Mouse (Mus musculus): ENCODE measurements around the gene Acsf2.
A peak's percentile ranks its signal among the peaks of the same experiment; 100 is the strongest.
"Not testable (repeated sequence)": the region's sequence is repeated elsewhere in the genome, so short reads cannot be mapped to it uniquely, and the experiment has no call there.

Acsf2 gene

GRCm38 (mm10) chr11:94601321-94602281, at the start of gene Acsf2:
TSS of gene Acsf2 (minus strand) at chr11:94601871.
- peak; percentile 45 to 56 for DNase-seq (ENCODE audit: low spot score in 2 of 2)

DNA sequence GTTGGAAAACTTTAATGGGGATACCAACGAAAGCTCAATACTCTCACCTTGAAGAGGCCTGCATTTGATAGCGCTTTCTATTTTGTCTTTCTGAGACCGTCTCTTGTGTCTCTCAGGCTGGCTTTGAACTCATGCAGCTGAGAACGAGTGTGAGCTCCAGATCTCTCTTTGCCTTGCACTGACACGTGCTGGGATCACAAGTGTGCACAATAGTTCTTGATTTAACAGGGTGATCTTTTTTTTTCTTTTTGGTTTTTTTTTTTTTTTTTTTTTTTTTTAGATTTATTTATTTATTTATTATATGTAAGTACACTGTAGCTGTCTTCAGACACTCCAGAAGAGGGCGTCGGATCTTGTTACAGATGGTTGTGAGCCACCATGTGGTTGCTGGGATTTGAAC, 49.6 kb upstream of the Acsf2 start:
- DNase-seq (ENCODE audit: low spot score in 2 of 2): not testable (repeated sequence)

- no peak for DNase-seq (ENCODE audit: low spot score in 2 of 2)
Observed at GRCm38 (mm10) chr11:94646457-94646856, 44.8 kb upstream of the Acsf2 start.

DNA sequence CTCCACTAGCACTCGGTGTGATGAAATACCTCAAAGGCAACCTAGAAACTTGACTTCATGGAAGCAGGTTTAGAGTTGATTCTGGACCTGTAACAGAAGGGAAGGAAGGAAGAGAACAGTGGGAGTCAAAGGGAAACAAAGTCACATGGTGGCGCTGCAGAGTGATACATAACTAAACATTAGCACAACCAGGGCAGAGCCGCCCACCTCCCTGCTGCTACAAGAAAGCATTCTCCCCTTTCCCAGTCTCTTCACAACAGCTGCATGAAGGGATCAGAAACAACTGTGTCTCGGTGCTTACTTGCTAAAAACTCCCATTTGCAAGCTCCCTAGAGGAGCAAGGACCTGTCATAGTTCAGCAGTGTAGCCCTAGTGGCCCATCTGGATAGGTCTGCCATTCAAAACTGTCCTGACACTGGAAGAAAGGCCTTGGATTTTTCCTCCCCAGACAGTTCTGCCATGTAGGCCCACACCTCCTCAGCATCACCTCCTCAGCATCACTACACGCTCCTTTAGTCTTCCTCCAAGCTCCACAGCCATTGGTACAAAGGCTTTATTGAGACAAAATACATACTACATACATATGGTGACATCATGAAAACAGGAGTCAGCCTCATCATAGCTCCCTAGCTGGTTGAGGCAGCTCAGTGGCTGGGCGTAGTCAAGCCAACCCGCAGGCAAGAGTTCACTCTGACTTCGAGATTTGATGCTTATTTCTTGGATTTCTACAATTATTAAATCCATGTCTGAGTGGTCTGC, 43.0 kb upstream of the Acsf2 start:
- no peak for DNase-seq (ENCODE audit: low spot score in 2 of 2)

DNA sequence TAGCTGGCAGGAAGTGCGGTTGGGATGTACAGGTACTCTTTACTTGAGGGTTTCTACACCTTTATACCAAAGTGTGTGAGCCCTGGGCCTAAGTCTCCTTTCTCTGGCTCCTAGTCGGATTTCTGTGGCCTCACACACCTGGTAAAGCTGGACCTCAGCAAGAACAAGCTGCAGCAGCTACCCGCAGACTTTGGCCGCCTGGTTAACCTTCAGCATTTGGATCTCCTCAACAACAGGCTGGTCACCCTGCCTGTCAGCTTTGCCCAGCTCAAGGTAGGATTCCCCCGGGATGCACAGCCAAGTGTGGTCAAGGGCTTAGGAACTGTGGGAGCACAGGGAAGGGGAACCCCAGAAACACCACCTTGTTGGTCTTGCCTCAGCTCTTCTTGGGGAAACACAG, 32.8 kb upstream of the Acsf2 start:
- DNase-seq (ENCODE audit: low spot score in 2 of 2): no peak

DNA sequence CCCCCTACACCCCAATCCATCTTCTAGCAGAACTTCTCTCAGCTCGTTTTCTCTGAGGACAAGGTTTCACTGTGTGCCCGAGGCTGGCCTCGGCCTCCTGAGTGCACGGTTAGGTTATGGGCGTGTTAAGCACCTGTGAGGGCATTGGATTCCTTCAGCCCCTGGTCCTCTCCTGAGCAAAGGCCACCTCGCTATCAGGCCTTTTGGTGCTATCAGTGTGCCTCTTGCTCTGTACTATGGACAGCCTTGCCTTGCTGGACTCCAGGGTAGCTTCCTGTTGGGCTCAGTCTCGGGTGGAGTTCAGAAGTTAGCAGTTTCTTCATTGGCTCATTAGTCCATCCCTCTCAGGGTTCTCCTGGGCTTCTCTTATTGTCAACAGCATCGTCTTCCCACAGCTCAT, 31.3 kb upstream of the Acsf2 start:
- DNase-seq (ENCODE audit: low spot score in 2 of 2): no peak

GRCm38 (mm10) chr11:94631969-94632368, 30.3 kb upstream of the Acsf2 start:
- DNase-seq (ENCODE audit: low spot score in 2 of 2): no peak

GRCm38 (mm10) chr11:94630199-94631011, 28.7 kb upstream of the Acsf2 start:
- peak in 1 of 2 experiments; percentile 8 for DNase-seq (ENCODE audit: low spot score in 2 of 2)

- DNase-seq (ENCODE audit: low spot score in 2 of 2): no peak
Observed at GRCm38 (mm10) chr11:94629884-94630198, 28.2 kb upstream of the Acsf2 start.

- peak; percentile 91 to 98 for DNase-seq (ENCODE audit: low spot score in 2 of 2)
Observed at GRCm38 (mm10) chr11:94629199-94629883, 27.7 kb upstream of the Acsf2 start, which contains the start of gene Lrrc59. TSS of gene Lrrc59 (plus strand) at chr11:94629767.

- no peak for DNase-seq (ENCODE audit: low spot score in 2 of 2)
Observed at GRCm38 (mm10) chr11:94622162-94622561, 20.5 kb upstream of the Acsf2 start.

DNA sequence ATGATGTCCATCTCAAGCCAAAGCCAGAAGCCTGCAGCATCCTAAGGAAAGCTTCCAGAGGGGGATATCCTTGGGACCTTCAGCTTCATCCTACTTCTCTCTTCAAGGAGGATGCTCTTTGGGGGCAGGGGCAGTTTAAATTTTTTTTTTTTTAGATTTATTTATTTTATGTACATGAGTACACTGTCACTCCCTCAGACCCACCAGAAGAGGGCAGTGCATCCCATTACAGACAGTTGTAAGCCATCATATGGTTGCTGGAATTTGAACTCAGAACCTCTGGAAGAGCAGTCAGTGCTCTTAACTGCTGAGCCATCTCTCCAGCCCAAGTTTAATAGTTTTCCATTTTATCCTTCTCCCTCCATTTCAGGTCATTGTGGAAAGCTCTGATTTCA, 19.8 kb upstream of the Acsf2 start:
- DNase-seq (ENCODE audit: low spot score in 2 of 2): no peak

DNA sequence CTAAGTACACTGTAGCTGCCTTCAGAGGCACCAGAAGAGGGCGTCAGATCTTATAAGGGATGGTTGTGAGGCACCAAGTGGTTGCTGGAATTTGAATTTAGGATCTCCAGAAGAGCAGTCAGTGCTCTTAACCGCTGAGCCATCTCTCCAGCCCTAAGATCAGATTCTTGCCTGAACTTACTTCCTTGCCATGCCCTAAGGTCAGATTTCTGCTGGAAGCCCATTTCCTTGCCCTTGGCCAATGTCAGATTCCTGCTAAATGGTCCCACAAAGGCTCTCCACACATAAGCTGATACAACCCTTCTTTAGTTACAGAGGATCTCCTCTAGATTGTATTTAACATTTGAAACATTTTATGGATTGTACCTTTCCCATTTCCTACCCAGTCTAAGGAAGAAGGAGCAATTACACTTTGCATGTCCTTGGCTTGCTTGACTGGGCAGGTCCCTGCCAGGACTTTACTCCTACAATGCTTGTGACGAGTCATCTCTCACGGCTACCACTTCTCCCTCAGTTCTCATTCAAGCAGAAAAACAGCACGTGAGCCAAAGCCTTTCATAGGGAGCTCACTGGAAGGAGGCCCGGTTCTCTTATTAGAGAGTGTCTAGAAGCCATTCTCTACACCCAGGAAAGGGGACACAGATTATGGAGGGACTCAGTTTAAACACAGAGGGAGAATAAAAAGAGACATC, 19.2 kb upstream of the Acsf2 start:
- DNase-seq (ENCODE audit: low spot score in 2 of 2): no peak

DNA sequence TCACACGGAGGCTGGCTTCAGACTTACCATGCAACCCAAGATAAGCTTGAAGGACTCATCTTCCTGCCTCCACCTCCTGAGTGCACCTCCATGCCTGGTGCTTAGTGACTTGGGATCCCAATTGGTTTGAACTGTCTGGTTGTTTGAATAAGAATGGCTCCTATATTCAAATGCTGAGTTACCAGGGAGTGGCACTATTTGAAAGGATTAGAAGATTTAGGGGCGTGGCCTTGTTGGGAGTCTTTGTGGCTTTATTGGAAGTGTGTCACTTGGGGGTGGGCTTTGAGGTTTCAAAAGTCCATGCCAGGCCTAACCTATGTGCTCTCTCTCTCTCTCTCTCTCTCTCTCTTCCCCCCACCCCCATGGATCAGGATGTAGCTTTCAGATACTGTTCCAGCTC, 16.0 kb upstream of the Acsf2 start:
- DNase-seq (ENCODE audit: low spot score in 2 of 2): no peak

DNA sequence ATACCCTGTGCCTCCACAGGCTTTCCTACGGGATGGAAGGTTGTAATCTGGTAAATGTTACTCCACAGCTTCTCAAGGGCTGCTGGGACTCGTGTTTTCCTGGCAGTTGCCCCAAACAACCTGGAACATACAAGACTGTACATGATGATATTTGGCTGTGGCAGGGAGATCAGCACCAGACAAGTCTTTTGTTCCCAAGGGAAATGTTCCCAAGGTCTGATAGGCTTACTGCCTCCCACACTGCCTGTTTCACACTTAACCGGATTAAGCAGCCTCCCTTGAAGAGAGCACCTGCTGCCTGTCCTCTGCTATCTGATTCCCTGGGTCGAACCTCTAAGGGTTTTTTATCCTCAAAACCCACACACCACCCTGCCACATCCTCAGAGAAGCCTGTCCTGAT, 13.8 kb upstream of the Acsf2 start:
- no peak for DNase-seq (ENCODE audit: low spot score in 2 of 2)

DNA sequence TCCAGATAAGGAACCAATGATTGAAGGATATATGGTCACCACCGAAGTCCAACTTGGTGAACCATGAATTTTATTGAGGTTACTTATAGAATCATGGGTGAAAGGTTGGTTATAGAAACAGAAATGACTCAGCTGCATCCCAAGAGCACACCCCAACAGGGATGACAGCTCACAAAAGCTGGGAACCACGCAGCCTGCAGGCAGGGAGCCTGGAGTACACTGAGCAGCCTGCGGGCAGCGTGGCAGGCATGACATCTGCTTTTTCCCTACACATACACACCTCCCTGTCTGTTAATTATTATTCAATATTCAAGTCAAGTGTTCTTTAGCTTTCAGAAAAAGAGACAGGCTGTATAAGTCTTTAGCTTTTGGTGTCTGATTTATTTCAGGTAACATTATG, 12.9 kb upstream of the Acsf2 start:
- DNase-seq (ENCODE audit: low spot score in 2 of 2): no peak

DNA sequence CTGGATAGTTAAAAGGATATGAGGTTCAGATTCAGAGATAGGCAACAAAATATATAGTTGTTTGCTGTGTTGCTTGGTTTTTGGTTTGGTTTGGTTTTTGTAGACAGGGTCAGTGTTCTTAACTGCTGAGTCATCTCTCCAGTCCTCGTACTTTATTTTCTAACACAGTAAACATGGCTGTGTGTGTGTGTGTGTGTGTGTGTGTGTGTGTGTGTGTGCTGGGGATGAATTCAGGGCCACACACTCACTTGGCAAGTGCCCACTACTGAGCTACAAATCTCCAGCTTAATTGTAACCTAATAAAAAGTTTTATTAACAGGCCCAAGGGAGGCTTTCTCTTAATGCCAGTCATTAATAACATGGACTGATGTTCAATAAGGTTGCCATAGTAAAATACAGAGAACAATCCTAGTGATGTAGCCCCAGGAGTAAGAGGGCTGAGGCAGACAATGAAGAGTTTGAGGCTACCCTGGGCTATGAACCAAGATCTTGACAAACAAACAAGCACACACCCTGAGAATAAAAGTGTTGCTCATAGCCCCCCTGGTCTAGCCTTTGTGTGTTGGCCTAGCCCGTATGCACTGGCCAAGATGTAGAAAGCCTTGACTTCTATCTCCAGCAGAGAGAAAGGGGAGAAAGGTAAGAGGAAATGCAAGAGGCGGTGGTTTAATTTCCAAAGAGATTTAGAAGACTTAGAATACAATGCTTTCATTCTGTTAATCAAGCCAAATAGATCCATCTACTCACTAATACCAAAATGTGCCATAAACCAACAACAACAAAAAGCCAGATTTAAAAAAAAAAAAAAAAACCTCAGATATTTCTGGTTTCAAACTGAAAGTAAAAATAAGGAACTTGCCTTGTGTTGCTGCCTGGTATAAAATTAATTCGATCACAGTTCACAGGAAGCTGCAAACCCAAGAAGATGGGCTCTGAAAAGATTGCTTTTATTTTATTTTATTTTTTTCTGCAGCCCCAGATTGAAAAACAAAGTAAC, 9.4 kb upstream of the Acsf2 start:
- DNase-seq (ENCODE audit: low spot score in 2 of 2): no peak

DNA sequence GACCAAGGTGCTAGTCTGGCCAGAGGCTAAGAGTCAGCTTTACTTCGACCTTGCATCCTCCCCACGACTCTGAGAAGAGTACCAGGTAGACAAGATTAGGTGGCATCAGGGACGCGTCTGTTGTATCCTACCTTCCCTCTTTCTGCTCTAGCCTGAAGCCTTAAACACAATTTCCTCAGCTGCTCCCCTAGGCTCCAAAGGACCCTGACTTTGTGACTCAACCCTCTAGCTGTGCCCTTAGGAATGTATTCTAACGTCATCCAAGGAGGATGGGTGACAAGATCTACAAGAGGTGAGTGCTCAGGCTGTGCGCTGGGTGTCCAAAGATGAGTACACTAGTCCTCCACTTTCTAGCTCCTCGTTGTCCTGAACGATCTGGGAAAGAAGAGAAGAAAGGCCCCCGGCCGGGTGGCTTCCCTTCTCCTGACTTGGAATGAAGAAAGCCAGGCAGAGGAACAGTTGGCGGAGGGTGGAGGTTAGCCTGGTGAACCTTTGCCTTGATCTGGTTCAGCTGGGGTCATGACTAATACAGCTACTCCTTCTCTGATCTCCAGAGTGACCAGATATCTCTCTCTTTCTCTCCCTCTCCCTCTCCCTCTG, 785 bp upstream of the Acsf2 start:
- no peak for DNase-seq (ENCODE audit: low spot score in 2 of 2)

DNA sequence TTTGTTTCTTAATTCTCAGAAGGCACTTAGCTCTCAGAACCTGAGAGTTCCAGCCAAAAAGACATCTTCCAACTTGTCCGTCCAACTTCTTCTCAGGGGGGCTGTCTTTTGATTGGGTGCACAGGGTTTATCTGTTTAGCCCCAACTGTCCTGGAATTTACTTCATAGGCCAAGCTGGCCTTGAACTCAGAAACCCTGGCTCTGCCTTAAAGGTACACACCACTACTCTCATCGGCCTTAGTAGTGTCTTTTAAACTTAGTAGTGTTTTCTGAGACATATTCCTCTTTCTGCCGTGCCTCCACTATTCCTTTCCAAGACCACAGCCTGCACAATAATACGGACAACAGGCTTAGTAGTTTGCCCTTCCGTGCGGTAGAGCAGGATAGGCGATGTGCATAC, 1.2 kb downstream of the Acsf2 start:
- no peak for DNase-seq (ENCODE audit: low spot score in 2 of 2)
